Mouse (Mus musculus) forebrain, postnatal 0 days (tissue): ENCODE results near the gene Rnf26. TPM values are rescaled to one million over a fixed set of nuclear protein-coding genes. Genes with fewer than 3 reads are reported as not detected.

Experiments used
- ATAC-seq: fragments of 200-750 bp; cut with Nextera tagmentation; 2 replicates; pipeline ENCODE4 v1.8.0; 2017; ENCODE audit warnings: mild to moderate bottlenecking, moderate library complexity
- DNase-seq: peaks from one replicate; pipeline ENCODE4 v3.0.0-alpha.2; 2015
- H3K27ac ChIP-seq: fragments of 300-500 bp; sonication (generic); 2 replicates; pipeline ENCODE4 v1.5.1; 2014; ENCODE audit warnings: low read depth, mild to moderate bottlenecking, antibody characterized with exemption, low read length, moderate library complexity, mixed read lengths
- H3K27me3 ChIP-seq: fragments of 300-500 bp; sonication (generic); 2 replicates; pipeline ENCODE4 v1.6.1; 2014; ENCODE audit warnings: mild to moderate bottlenecking, low read length, mixed read lengths; ENCODE audit not compliant: insufficient read depth
- H3K36me3 ChIP-seq: fragments of 300-500 bp; sonication (generic); 2 replicates; pipeline ENCODE4 v1.6.1; 2014; ENCODE audit warnings: mild to moderate bottlenecking, moderate library complexity; ENCODE audit not compliant: insufficient read depth
- H3K4me1 ChIP-seq: fragments of 300-500 bp; sonication (generic); 2 replicates; pipeline ENCODE4 v1.6.1; 2014; ENCODE audit warnings: antibody characterized with exemption; ENCODE audit not compliant: insufficient read depth
- H3K4me2 ChIP-seq: fragments of 300-500 bp; sonication (generic); 2 replicates; pipeline ENCODE4 v1.6.1; 2014; ENCODE audit warnings: low read depth, mild to moderate bottlenecking, moderate library complexity
- H3K4me3 ChIP-seq: fragments of 300-500 bp; sonication (generic); 2 replicates; pipeline ENCODE4 v1.5.1; 2014; ENCODE audit warnings: low read depth, low read length, mixed read lengths
- H3K9ac ChIP-seq: fragments of 300-500 bp; sonication (generic); 2 replicates; pipeline ENCODE4 v1.6.1; 2014; ENCODE audit warnings: mild to moderate bottlenecking
- H3K9me3 ChIP-seq: fragments of 300-500 bp; sonication (generic); 2 replicates; pipeline ENCODE4 v1.6.1; 2016; ENCODE audit warnings: low read length
- CTCF ChIP-seq: sonication (generic); IDR thresholded peaks from 2 replicates; pipeline ENCODE4 v1.5.1; 2016; ENCODE audit warnings: antibody characterized with exemption, control low read depth, low read depth
- whole genome bisulfite sequencing: fragments of 180-500 bp; shearing (Covaris S2); extraction: QIAGEN DNeasy Blood & Tissue Kit; methylation state at CpG from one replicate; pipeline ENCODE4 v1.1.7; 2014; 5-methylcytosine and 5-hydroxymethylcytosine counted together
- polyA plus RNA-seq: library from polyadenylated mRNA; unstranded; fragments of >200 nt; fragmentation: Nextera tagmentation; extraction: Ambion mirVana; gene quantifications from 2 replicates; pipeline ENCODE4 v1.2.1, GENCODE M21; 2015
- total RNA-seq: library from RNA; depleted of rRNA; stranded (reverse); fragments of >200 nt; gene quantifications from 2 replicates; pipeline ENCODE4 v1.2.3, GENCODE M21; 2014; rRNA removed

The Rnf26 gene
- total RNA-seq = 11.0 and 16.0 TPM in 2 replicates
- polyA plus RNA-seq = 36.8 and 38.8 TPM in 2 replicates

- no peak within 1 kb of the TSS for H3K27ac ChIP-seq
- peaks cover 20% of the 10 kb centered on the region; the same call in 1 of the 2 replicates for H3K4me1 ChIP-seq
- H3K4me3 ChIP-seq = peak within 1 kb of the TSS; percentile 66
- H3K27me3 ChIP-seq = no peaks in the 10 kb centered on the region
- no peak for TF ChIP-seq CTCF
- H3K9me3 ChIP-seq = no peaks in the 10 kb centered on the region
- WGBS = under 1% methylated on average over 48 of the region's 51 CpGs
- H3K9ac ChIP-seq = peak within 1 kb of the TSS; percentile 57
- DNase-seq (peak; percentile 98), ATAC-seq (peak; percentile 98)
- H3K4me2 ChIP-seq = peak within 1 kb of the TSS; percentile 53
- no peaks in the 10 kb centered on the region for H3K36me3 ChIP-seq
Measured at GRCm38 (mm10) chr9:44113105-44113789, at the start of gene Rnf26, which contains the start of gene Gm49380. Gene Rnf26 (minus strand): TSS chr9:44113517. Gene Gm49380 (minus strand): TSS chr9:44113500.

- ATAC-seq = no peak
- Histone ChIP-seq H3K9me3 (no peaks in the 10 kb centered on the region), H3K36me3 (peaks cover 46% of the 10 kb centered on the region), H3K4me1 (no peaks in the 10 kb centered on the region), H3K4me3 (no peak overlapping the region), H3K9ac (no peak overlapping the region), H3K4me2 (no peak overlapping the region), H3K27ac (no peak overlapping the region), H3K27me3 (no peaks in the 10 kb centered on the region)
- no peak for TF ChIP-seq CTCF
- 94% methylated on average over 3 of the region's 3 CpGs for WGBS
- no peak for DNase-seq
Measured at GRCm38 (mm10) chr9:44159886-44160285, 46.6 kb upstream of the Rnf26 start.

GRCm38 (mm10) chr9:44147290-44147689 lies 34.0 kb upstream of the Rnf26 start:
- H3K27ac ChIP-seq = no peak overlapping the region
- DNase-seq = peak; percentile 19

GRCm38 (mm10) chr9:44144718-44145060 lies 31.4 kb upstream of the Rnf26 start:
- Histone ChIP-seq H3K27me3 (no peaks in the 10 kb centered on the region), H3K4me3 (no peak overlapping the region), H3K4me2 (no peak overlapping the region), H3K9me3 (no peaks in the 10 kb centered on the region), H3K36me3 (peaks cover 29% of the 10 kb centered on the region), H3K27ac (no peak overlapping the region), H3K9ac (no peak overlapping the region), H3K4me1 (no peaks in the 10 kb centered on the region)
- ATAC-seq (no peak), DNase-seq (no peak)
- TF ChIP-seq CTCF = no peak

More at GRCm38 (mm10) chr9:44147290-44147689, 34.0 kb upstream of the Rnf26 start:
- H3K4me3 ChIP-seq = no peak overlapping the region
- H3K36me3 ChIP-seq = peaks cover 39% of the 10 kb centered on the region
- H3K4me1 ChIP-seq = no peaks in the 10 kb centered on the region
- 52% methylated on average over 3 of the region's 3 CpGs for WGBS
- H3K9me3 ChIP-seq = no peaks in the 10 kb centered on the region
- H3K4me2 ChIP-seq = no peak overlapping the region
- ATAC-seq = no peak
- H3K27me3 ChIP-seq = no peaks in the 10 kb centered on the region
- no peak overlapping the region for H3K9ac ChIP-seq
- TF ChIP-seq CTCF = peak; percentile 57

- DNase-seq = no peak
- H3K4me3 ChIP-seq = no peak overlapping the region
- ATAC-seq = peak; percentile 64; the same call in 1 of the 2 replicates
- no peak overlapping the region for H3K27ac ChIP-seq
- peaks cover 24% of the 10 kb centered on the region for H3K36me3 ChIP-seq
- WGBS = 24% methylated on average over 6 of the region's 8 CpGs
- peak; percentile 23; the same call in 1 of the 2 replicates for TF ChIP-seq CTCF
- no peaks in the 10 kb centered on the region for H3K27me3 ChIP-seq
- H3K4me2 ChIP-seq = no peak overlapping the region
- H3K9ac ChIP-seq = no peak overlapping the region
- no peaks in the 10 kb centered on the region for H3K4me1 ChIP-seq
- H3K9me3 ChIP-seq = no peaks in the 10 kb centered on the region
Measured at GRCm38 (mm10) chr9:44144023-44144717, 30.9 kb upstream of the Rnf26 start.

GRCm38 (mm10) chr9:44143421-44143820 lies 30.1 kb upstream of the Rnf26 start:
- ATAC-seq (no peak), DNase-seq (no peak)
- no peak overlapping the region for H3K4me3 ChIP-seq
- no peaks in the 10 kb centered on the region for H3K4me1 ChIP-seq
- no peak overlapping the region for H3K9ac ChIP-seq
- TF ChIP-seq CTCF = no peak
- no peak overlapping the region for H3K4me2 ChIP-seq
- no peaks in the 10 kb centered on the region for H3K9me3 ChIP-seq
- no peak overlapping the region for H3K27ac ChIP-seq
- WGBS = 61% methylated on average over 5 of the region's 5 CpGs
- no peaks in the 10 kb centered on the region for H3K27me3 ChIP-seq
- H3K36me3 ChIP-seq = peaks cover 23% of the 10 kb centered on the region

GRCm38 (mm10) chr9:44141951-44142350 lies 28.6 kb upstream of the Rnf26 start:
- Histone ChIP-seq H3K27ac (no peak overlapping the region), H3K4me1 (no peaks in the 10 kb centered on the region), H3K27me3 (no peaks in the 10 kb centered on the region), H3K9ac (no peak overlapping the region), H3K36me3 (peaks cover 23% of the 10 kb centered on the region), H3K9me3 (no peaks in the 10 kb centered on the region), H3K4me3 (no peak overlapping the region), H3K4me2 (no peak overlapping the region)
- WGBS = 63% methylated on average over 5 of the region's 5 CpGs
- TF ChIP-seq CTCF = no peak
- DNase-seq (no peak), ATAC-seq (no peak)
